Mouse (Mus musculus): ENCODE measurements around the gene Gm9837.

GRCm38 (mm10) chr11:53443861-53444260 lies 26.4 kb downstream of the Gm9837 start:
- TF ChIP-seq POLR2A (IDR thresholded peaks at IDR 0.05; ENCODE audit: borderline replicate concordance, insufficient read depth, low read length) (no peak), CTCF (IDR thresholded peaks at IDR 0.05; ENCODE audit: borderline replicate concordance, insufficient read depth, low read depth, low read length) (peak; percentile 61)

Data from cerebellum, adult 2 months (tissue).